Mouse (Mus musculus): Measurements from ENCODE around the gene Kcnab3.

- no peak for TF ChIP-seq CTCF (IDR thresholded peaks at IDR 0.05; ENCODE audit: extremely low read depth, insufficient read length, insufficient replicate concordance, low read depth, low read length)
- no peak for TF ChIP-seq POLR2A (IDR thresholded peaks at IDR 0.05; ENCODE audit: low read depth, low read length)
These were observed 44.1 kb downstream of the Kcnab3 start for GRCm38 (mm10) chr11:69369990-69370816.

Data from small intestine, adult 2 months (tissue).